ENCODE assay signal across 10 mouse cellular contexts in genomic region chr8:47381216-47381615, GRCm38 (mm10).
A peak's percentile ranks its signal among the peaks of the same experiment; 100 is the strongest.
DNase-seq lines count a peak whose midpoint lies in the region; ATAC-seq and TF ChIP-seq lines count a peak whose summit lies in the region.
"Had no signal": no experiment of that assay in that cellular context is flagged by ENCODE, and none has a peak within 500 bp of the region (broad histone marks: within the 10 kb centered on the region; RNA-seq: fewer than 3 reads in every experiment).

No protein-coding gene starts in this region.

- peak; percentile 73 for DNase-seq in adrenal gland, postnatal 10 days
- DNase-seq in adrenal gland, postnatal 25 days, result no peak
- peak in 1 of 2 experiments; percentile 46 for DNase-seq in layer of hippocampus, adult 2 months (ENCODE audit: low spot score in 2 of 2)
- DNase-seq in layer of hippocampus, postnatal 25 days (ENCODE audit: extremely low spot score in 1 of 2, low spot score in 1 of 2), result no peak
- DNase-seq in kidney, postnatal 14 days, result peak; percentile 77
- no peak for DNase-seq in urinary bladder, adult 18-20 months (ENCODE audit: low spot score in 2 of 2)
- DNase-seq: liver, embryonic 13.5 days had no signal

- TF ChIP-seq CTCF in layer of hippocampus, adult 2 months (conservative IDR thresholded peaks at IDR 0.05), result no peak

- no peak overlapping the region for H3K4me3 ChIP-seq in layer of hippocampus, adult 2 months
- no peak overlapping the region for H3K4me3 ChIP-seq in brown adipose tissue, adult 24 weeks (ENCODE audit: insufficient read depth, low read depth, low read length)
- H3K4me3 ChIP-seq: liver, embryonic 13.5 days; myocyte had no signal

- peak overlapping the region; percentile 73 for H3K27ac ChIP-seq in layer of hippocampus, adult 2 months
- H3K27ac ChIP-seq in brown adipose tissue, adult 24 weeks (replicated peaks; ENCODE audit: low read depth, low read length), result peak overlapping the region; percentile 64; the same call in 1 of the 2 replicates
- H3K27ac ChIP-seq: liver, embryonic 13.5 days had no signal

- no peak for ATAC-seq in megakaryocyte, adult 5-6 weeks (ENCODE audit: poor library complexity, severe bottlenecking)

- peaks cover 8% of the 10 kb centered on the region for H3K4me1 ChIP-seq in brown adipose tissue, adult 24 weeks (ENCODE audit: control insufficient read depth, insufficient read depth, insufficient read length, low read length)
- H3K4me1 ChIP-seq: liver, embryonic 13.5 days had no signal

Comparison
In these comparisons a context has a peak if more than half of its experiments do, and no peak if none do; other contexts are left out.
1. DNase-seq: peak in adrenal gland, postnatal 10 days (single experiment) and kidney, postnatal 14 days (single experiment); none in adrenal gland, postnatal 25 days (single experiment), layer of hippocampus, postnatal 25 days (0 of 2) and urinary bladder, adult 18-20 months (0 of 2).